Mouse (Mus musculus) Patski (cell line): Measurements from ENCODE around the gene Adcy7. TPM values are rescaled to one million over a fixed set of nuclear protein-coding genes. Genes with fewer than 3 reads are reported as not detected.

Experiments
- ATAC-seq: fragments of 100-300 bp; one replicate; pipeline ENCODE4 v1.8.0; 2021
- CTCF ChIA-PET: fragments of 350-600 bp; sonication (Branson Sonifier 250); formaldehyde crosslinking; loops from one replicate; lab custom pipeline; 2022; ENCODE audit warnings: inconsistent platforms; lab: Charles Lee
- POLR2A ChIA-PET: fragments of 350-600 bp; sonication (Branson Sonifier 250); formaldehyde crosslinking; loops from one replicate; lab custom pipeline; 2022; ENCODE audit warnings: antibody characterized with exemption, inconsistent platforms; lab: Charles Lee
- DNase-seq: peaks from one replicate; pipeline ENCODE4 v3.0.0-alpha.2; 2011; ENCODE audit warnings: low read depth, low spot score
- H3K27me3 ChIP-seq: fragments of 371-371 bp; one replicate; pipeline ENCODE4 v1.5.1; 2021
- CTCF ChIP-seq: fragments of 100-300 bp; IDR thresholded peaks from one replicate; pipeline ENCODE4 v1.5.1; 2021
- in situ Hi-C: fragments of 300-500 bp; cut with MboI; formaldehyde crosslinking; loops from 3 replicates; pipeline ENCODE4 v1.11.1; 2018; ENCODE audit warnings: low pct_unique_long_range_greater_than_20kb, mixed read lengths
- polyA plus RNA-seq: library from polyadenylated mRNA; unstranded; gene quantifications from one replicate; pipeline ENCODE4 v1.2.3, GENCODE M21; 2021

Gene Adcy7
- polyA plus RNA-seq, result 0.60 TPM

GRCm38 (mm10) chr8:88272231-88273050, at the start of gene Adcy7:
Adcy7 (plus strand) TSS chr8:88272403.
- in situ Hi-C loops, result loop anchor here (5.0 to 25.0 kb wide), 3 partner anchors 40 to 440 kb away; no protein-coding TSS in a partner anchor
- ChIA-PET CTCF (interaction anchor here (1.1 kb wide), 1 partner anchor 10 kb away, joined by 4 read pairs; no protein-coding TSS in a partner anchor), POLR2A (no interaction called here)
- TF ChIP-seq CTCF, result peak; percentile 98
- DNase-seq (no peak), ATAC-seq (peak; percentile 10)
- no peaks in the 10 kb centered on the region for H3K27me3 ChIP-seq

GRCm38 (mm10) chr8:88225358-88225757, 46.8 kb upstream of the Adcy7 start:
- no peaks in the 10 kb centered on the region for H3K27me3 ChIP-seq
- in situ Hi-C loops, result no loop called here
- no peak for DNase-seq
- ChIA-PET CTCF (no interaction called here), POLR2A (no interaction called here)
- ATAC-seq, result no peak
- no peak for TF ChIP-seq CTCF

GRCm38 (mm10) chr8:88227851-88228250, 44.4 kb upstream of the Adcy7 start:
- DNase-seq (no peak), ATAC-seq (no peak)
- in situ Hi-C loops, result no loop called here
- CTCF ChIA-PET, result interaction anchor here (1.2 kb wide), 1 partner anchor 12 kb away, joined by 4 read pairs; no protein-coding TSS in a partner anchor
- POLR2A ChIA-PET, result no interaction called here
- no peaks in the 10 kb centered on the region for H3K27me3 ChIP-seq
- no peak for TF ChIP-seq CTCF

- H3K27me3 ChIP-seq, result no peaks in the 10 kb centered on the region
- ChIA-PET CTCF (interaction anchor here (1.2 kb wide), 1 partner anchor 11 kb away, joined by 4 read pairs; no protein-coding TSS in a partner anchor), POLR2A (no interaction called here)
- TF ChIP-seq CTCF, result no peak
- DNase-seq (peak; percentile 13), ATAC-seq (peak; percentile 44)
- in situ Hi-C loops, result no loop called here
Measured at GRCm38 (mm10) chr8:88228286-88228685, 43.9 kb upstream of the Adcy7 start.

- H3K27me3 ChIP-seq, result no peaks in the 10 kb centered on the region
- ChIA-PET CTCF (interaction anchor here (1.2 kb wide), 1 partner anchor 11 kb away, joined by 4 read pairs; no protein-coding TSS in a partner anchor), POLR2A (no interaction called here)
- no peak for TF ChIP-seq CTCF
- in situ Hi-C loops, result no loop called here
- no peak for ATAC-seq
- no peak for DNase-seq
Measured at GRCm38 (mm10) chr8:88228800-88229199, 43.4 kb upstream of the Adcy7 start.

- DNase-seq (no peak), ATAC-seq (no peak)
- in situ Hi-C loops, result no loop called here
- TF ChIP-seq CTCF, result no peak
- ChIA-PET CTCF (no interaction called here), POLR2A (no interaction called here)
- H3K27me3 ChIP-seq, result no peaks in the 10 kb centered on the region
Measured at GRCm38 (mm10) chr8:88236666-88237065, 35.5 kb upstream of the Adcy7 start.

GRCm38 (mm10) chr8:88237606-88238005, 34.6 kb upstream of the Adcy7 start:
- in situ Hi-C loops, result no loop called here
- DNase-seq (no peak), ATAC-seq (no peak)
- no peak for TF ChIP-seq CTCF
- ChIA-PET POLR2A (no interaction called here), CTCF (no interaction called here)
- H3K27me3 ChIP-seq, result no peaks in the 10 kb centered on the region

- TF ChIP-seq CTCF, result no peak
- in situ Hi-C loops, result no loop called here
- ATAC-seq, result no peak
- POLR2A ChIA-PET, result no interaction called here
- no peak for DNase-seq
- CTCF ChIA-PET, result interaction anchor here (1.5 to 1.7 kb wide), 2 partner anchors 11 to 77 kb away, joined by 4 read pairs; no protein-coding TSS in a partner anchor
- no peaks in the 10 kb centered on the region for H3K27me3 ChIP-seq
Measured at GRCm38 (mm10) chr8:88239277-88239676, 32.9 kb upstream of the Adcy7 start.

GRCm38 (mm10) chr8:88241871-88242270, 30.3 kb upstream of the Adcy7 start:
- no peak for DNase-seq
- POLR2A ChIA-PET, result no interaction called here
- TF ChIP-seq CTCF, result no peak
- in situ Hi-C loops, result no loop called here
- ATAC-seq, result no peak
- no peaks in the 10 kb centered on the region for H3K27me3 ChIP-seq
- CTCF ChIA-PET, result interaction anchor here (1.4 to 1.9 kb wide), 2 partner anchors 12 to 14 kb away, joined by 3 to 8 read pairs; no protein-coding TSS in a partner anchor

- no peak for DNase-seq
- ATAC-seq, result peak; percentile 96
- no peaks in the 10 kb centered on the region for H3K27me3 ChIP-seq
- ChIA-PET POLR2A (no interaction called here), CTCF (interaction anchor here (0.6 to 2.2 kb wide), 8 partner anchors 10 to 123 kb away, joined by 3 to 7 read pairs (median 4); no protein-coding TSS in a partner anchor)
- in situ Hi-C loops, result no loop called here
- TF ChIP-seq CTCF, result peak; percentile 90
Measured at GRCm38 (mm10) chr8:88244298-88244697, 27.9 kb upstream of the Adcy7 start.

- ATAC-seq, result no peak
- DNase-seq, result no peak
- POLR2A ChIA-PET, result interaction anchor here (1.1 kb wide), 1 partner anchor 54 kb away, joined by 3 read pairs; the partner anchor contains the start of gene Tent4b
- peak; percentile 71 for TF ChIP-seq CTCF
- in situ Hi-C loops, result loop anchor here (25.0 kb wide), 1 partner anchor 460 kb away; no protein-coding TSS in a partner anchor
- CTCF ChIA-PET, result interaction anchor here (1.0 to 4.8 kb wide), 6 partner anchors 12 to 134 kb away, joined by 3 to 31 read pairs (median 3); no protein-coding TSS in a partner anchor
- no peaks in the 10 kb centered on the region for H3K27me3 ChIP-seq
Measured at GRCm38 (mm10) chr8:88252791-88253190, 19.4 kb upstream of the Adcy7 start.
